Mouse (Mus musculus) stomach, postnatal 0 days (tissue): Measurements from ENCODE around the gene Gm45713. TPM values are rescaled to one million over a fixed set of nuclear protein-coding genes. Genes with fewer than 3 reads are reported as not detected.

ENCODE experiments used
- ATAC-seq: fragments of 200-750 bp; cut with Nextera tagmentation; 2 replicates; pipeline ENCODE4 v1.8.0; 2017; ENCODE audit not compliant: low FRiP score, low TSS enrichment
- DNase-seq: peaks from one replicate; pipeline ENCODE4 v3.0.0-alpha.2; 2016; ENCODE audit warnings: low spot score
- H3K27ac ChIP-seq: fragments of 300-500 bp; sonication (generic); replicated peaks from 2 replicates; pipeline ENCODE4 v1.5.1; 2014; ENCODE audit warnings: mild to moderate bottlenecking, control low read depth
- H3K27me3 ChIP-seq: fragments of 300-500 bp; sonication (generic); 2 replicates; pipeline ENCODE4 v1.6.1; 2014; ENCODE audit warnings: low read length; ENCODE audit not compliant: control insufficient read depth, insufficient read depth
- H3K36me3 ChIP-seq: fragments of 300-500 bp; sonication (generic); 2 replicates; pipeline ENCODE4 v1.6.1; 2014; ENCODE audit warnings: low read length, mixed read lengths; ENCODE audit not compliant: control insufficient read depth, insufficient read depth
- H3K4me1 ChIP-seq: fragments of 300-500 bp; sonication (generic); replicated peaks from 2 replicates; pipeline ENCODE4 v1.6.1; 2014; ENCODE audit warnings: antibody characterized with exemption; ENCODE audit not compliant: control insufficient read depth, insufficient read depth
- H3K4me2 ChIP-seq: fragments of 300-500 bp; sonication (generic); replicated peaks from 2 replicates; pipeline ENCODE4 v1.6.1; 2014; ENCODE audit warnings: low read depth, mild to moderate bottlenecking, control low read depth, moderate library complexity
- H3K4me3 ChIP-seq: fragments of 300-500 bp; sonication (generic); 2 replicates; pipeline ENCODE4 v1.5.1; 2014; ENCODE audit warnings: low read depth, low read length, control low read depth
- H3K9ac ChIP-seq: fragments of 300-500 bp; sonication (generic); 2 replicates; pipeline ENCODE4 v1.6.1; 2014; ENCODE audit warnings: mild to moderate bottlenecking, low read length, control low read depth, mixed read lengths
- H3K9me3 ChIP-seq: fragments of 300-500 bp; sonication (generic); 2 replicates; pipeline ENCODE4 v1.6.1; 2016; ENCODE audit warnings: low read length; ENCODE audit not compliant: control insufficient read depth
- CTCF ChIP-seq: IDR thresholded peaks from 2 replicates; pipeline ENCODE4 v1.5.1; 2016; ENCODE audit warnings: antibody characterized with exemption, low read depth, mild to moderate bottlenecking, moderate library complexity
- EP300 ChIP-seq: optimal IDR thresholded peaks from 2 replicates; pipeline ENCODE3; 2016; ENCODE audit warnings: antibody characterized with exemption
- WGBS: fragments of 180-500 bp; shearing (Covaris S2); extraction: QIAGEN DNeasy Blood & Tissue Kit; methylation state at CpG from one replicate; pipeline ENCODE4 v1.1.7; 2014; 5-methylcytosine and 5-hydroxymethylcytosine counted together
- microRNA counts: library from miRNA; unstranded; fragments of <30 nt; microRNA quantifications from one replicate; lab custom pipeline; 2015
- microRNA-seq: library from miRNA; unstranded; fragments of <30 nt; microRNA quantifications from one replicate; pipeline ENCODE4, GENCODE M21; 2016
- polyA plus RNA-seq: library from polyadenylated mRNA; unstranded; fragments of >200 nt; fragmentation: Nextera tagmentation; extraction: Ambion mirVana; gene quantifications from 2 replicates; pipeline ENCODE4 v1.2.1, GENCODE M21; 2015

The Gm45713 gene
- polyA plus RNA-seq, 1 experiment from 2014 or later: 1.1 TPM

GRCm38 (mm10) chr7:45081016-45081415 lies 55.0 kb downstream of the Gm45713 start:
- no peak overlapping the region for H3K27ac ChIP-seq
- ATAC-seq (no peak; the same call in 1 of the 2 replicates), DNase-seq (no peak)
- no peaks in the 10 kb centered on the region for H3K9me3 ChIP-seq
- H3K27me3 ChIP-seq: no peaks in the 10 kb centered on the region
- no peak overlapping the region for H3K4me3 ChIP-seq
- H3K9ac ChIP-seq: 0 out of 2 replicates have a peak overlapping the region, but pooled peaks have one; percentile 8
- 45% methylated on average over 5 of the region's 5 CpGs for WGBS
- TF ChIP-seq CTCF: no peak
- peaks cover 7% of the 10 kb centered on the region; the same call in 1 of the 2 replicates for H3K36me3 ChIP-seq
- no peaks in the 10 kb centered on the region for H3K4me1 ChIP-seq
- H3K4me2 ChIP-seq: no peak overlapping the region

GRCm38 (mm10) chr7:45079856-45080255 lies 56.2 kb downstream of the Gm45713 start:
- WGBS: under 1% methylated on average over 10 of the region's 10 CpGs
- peak; percentile 96 for TF ChIP-seq CTCF
- TF ChIP-seq EP300: no peak
- DNase-seq (peak; percentile 90), ATAC-seq (peak; percentile 33; the same call in 1 of the 2 replicates)
- Histone ChIP-seq H3K27ac (no peak overlapping the region), H3K9me3 (no peaks in the 10 kb centered on the region), H3K4me2 (no peak overlapping the region), H3K9ac (no peak overlapping the region), H3K4me1 (no peaks in the 10 kb centered on the region), H3K4me3 (no peak overlapping the region), H3K27me3 (no peaks in the 10 kb centered on the region), H3K36me3 (peaks cover 9% of the 10 kb centered on the region; the same call in 1 of the 2 replicates)

GRCm38 (mm10) chr7:45078513-45078912 lies 57.5 kb downstream of the Gm45713 start:
- no peaks in the 10 kb centered on the region for H3K4me1 ChIP-seq
- H3K9ac ChIP-seq: no peak overlapping the region
- no peak overlapping the region for H3K4me3 ChIP-seq
- H3K36me3 ChIP-seq: peaks cover 9% of the 10 kb centered on the region; the same call in 1 of the 2 replicates
- H3K27me3 ChIP-seq: no peaks in the 10 kb centered on the region
- H3K27ac ChIP-seq: no peak overlapping the region
- WGBS: 28% methylated on average over 9 of the region's 9 CpGs
- DNase-seq: peak; percentile 74
- H3K9me3 ChIP-seq: no peaks in the 10 kb centered on the region
- TF ChIP-seq EP300 (no peak), CTCF (peak; percentile 90)
- H3K4me2 ChIP-seq: no peak overlapping the region
- no peak for ATAC-seq

- Histone ChIP-seq H3K4me2 (no peak overlapping the region), H3K4me1 (no peaks in the 10 kb centered on the region), H3K27ac (no peak overlapping the region), H3K36me3 (peaks cover 9% of the 10 kb centered on the region; the same call in 1 of the 2 replicates), H3K27me3 (no peaks in the 10 kb centered on the region), H3K9me3 (no peaks in the 10 kb centered on the region), H3K9ac (no peak overlapping the region), H3K4me3 (no peak overlapping the region)
- 89% methylated on average over 2 of the region's 2 CpGs for WGBS
- ATAC-seq (no peak), DNase-seq (no peak)
- TF ChIP-seq EP300 (no peak), CTCF (no peak)
Observed at GRCm38 (mm10) chr7:45077829-45078228, 58.2 kb downstream of the Gm45713 start.

- H3K27me3 ChIP-seq: no peaks in the 10 kb centered on the region
- H3K4me1 ChIP-seq: no peaks in the 10 kb centered on the region
- no peak overlapping the region for H3K4me2 ChIP-seq
- no peak overlapping the region for H3K4me3 ChIP-seq
- peaks cover 9% of the 10 kb centered on the region; the same call in 1 of the 2 replicates for H3K36me3 ChIP-seq
- TF ChIP-seq CTCF (no peak), EP300 (no peak)
- 87% methylated on average over 14 of the region's 14 CpGs for WGBS
- H3K27ac ChIP-seq: no peak overlapping the region
- H3K9me3 ChIP-seq: no peaks in the 10 kb centered on the region
- no peak overlapping the region for H3K9ac ChIP-seq
- no peak for DNase-seq
- ATAC-seq: no peak
Observed at GRCm38 (mm10) chr7:45077322-45077721, 58.7 kb downstream of the Gm45713 start.

GRCm38 (mm10) chr7:45076501-45076900 lies 59.5 kb downstream of the Gm45713 start:
- no peak overlapping the region for H3K9ac ChIP-seq
- H3K4me2 ChIP-seq: no peak overlapping the region
- 90% methylated on average over 30 of the region's 30 CpGs for WGBS
- no peak for DNase-seq
- H3K36me3 ChIP-seq: peaks cover 9% of the 10 kb centered on the region; the same call in 1 of the 2 replicates
- ATAC-seq: no peak
- no peak overlapping the region for H3K27ac ChIP-seq
- no peaks in the 10 kb centered on the region for H3K9me3 ChIP-seq
- no peak overlapping the region for H3K4me3 ChIP-seq
- TF ChIP-seq EP300 (no peak), CTCF (no peak)
- no peaks in the 10 kb centered on the region for H3K4me1 ChIP-seq
- H3K27me3 ChIP-seq: no peaks in the 10 kb centered on the region

MicroRNAs encoded within 50 kb of the gene (microRNA counts, 519-probe panel; counts per million panel counts)
- 4,366 counts per million, percentile 41 among the panel's probes with 10 or more counts for microRNA mmu-miR-150 (lab: Ali Mortazavi, UCI)

Small RNA genes within 50 kb of the gene (microRNA-seq; reads per million reads assigned to microRNA genes)
- gene Mir150 (51.1 reads per million, percentile 36 among the genes with 10 or more reads in this experiment), gene Mir5121 (15.8 reads per million, percentile 23 among the genes with 10 or more reads in this experiment), gene Mir7055 (not detected)

Other genes starting within 250 kb of the Gm45713 start
- gene Med25, start 243.5 kb downstream of the Gm45713 start, polyA plus RNA-seq: 64.4 and 75.3 TPM in 2 replicates
- gene Fuz, start 240.2 kb downstream of the Gm45713 start, polyA plus RNA-seq: 13.1 and 15.6 TPM in 2 replicates
- gene Ap2a1, start 206.7 kb downstream of the Gm45713 start, polyA plus RNA-seq: 29.3 and 33.9 TPM in 2 replicates
- gene Tsks, start 193.0 kb downstream of the Gm45713 start, polyA plus RNA-seq: 0.08 TPM in 1 of 2 replicates, not detected in the other
- 5.6 and 7.3 TPM in 2 replicates for gene Cpt1c, start 161.4 kb downstream of the Gm45713 start, polyA plus RNA-seq
- gene Prmt1, start 149.7 kb downstream of the Gm45713 start, polyA plus RNA-seq: 181 and 185 TPM in 2 replicates
- 55.7 and 59.8 TPM in 2 replicates for gene Irf3, start 138.6 kb downstream of the Gm45713 start, polyA plus RNA-seq
- 23.0 and 23.4 TPM in 2 replicates for gene Bcl2l12, start 137.5 kb downstream of the Gm45713 start, polyA plus RNA-seq
- gene Scaf1, start 119.9 kb downstream of the Gm45713 start, polyA plus RNA-seq: 14.9 and 18.6 TPM in 2 replicates
- gene Rras, start 118.3 kb downstream of the Gm45713 start, polyA plus RNA-seq: 81.5 and 87.2 TPM in 2 replicates
- gene Prr12, start 83.3 kb downstream of the Gm45713 start, polyA plus RNA-seq: 3.4 and 3.8 TPM in 2 replicates
- gene Nosip, start 73.8 kb downstream of the Gm45713 start, polyA plus RNA-seq: 43.0 and 44.1 TPM in 2 replicates
- gene Prrg2, start 73.6 kb downstream of the Gm45713 start, polyA plus RNA-seq: 33.6 and 37.4 TPM in 2 replicates
- gene Rcn3, start 44.0 kb downstream of the Gm45713 start, polyA plus RNA-seq: 157 and 176 TPM in 2 replicates
- gene Fcgrt, start 32.4 kb downstream of the Gm45713 start, polyA plus RNA-seq: 76.1 and 76.9 TPM in 2 replicates
- gene Rps11, start 11.8 kb downstream of the Gm45713 start, polyA plus RNA-seq: 1,142 and 1,191 TPM in 2 replicates
- gene Rpl13a, start 7.5 kb downstream of the Gm45713 start, polyA plus RNA-seq: 1,442 and 1,485 TPM in 2 replicates
- 2.2 and 2.3 TPM in 2 replicates for gene Flt3l, start 201 bp upstream of the Gm45713 start, polyA plus RNA-seq
- 48.8 and 49.0 TPM in 2 replicates for gene Pih1d1, start 18.1 kb upstream of the Gm45713 start, polyA plus RNA-seq
- 24.6 and 25.6 TPM in 2 replicates for gene Aldh16a1, start 18.4 kb upstream of the Gm45713 start, polyA plus RNA-seq
- 0.07 TPM in 1 of 2 replicates, not detected in the other for gene Slc17a7, start 27.7 kb upstream of the Gm45713 start, polyA plus RNA-seq
- gene Gfy, start 43.3 kb upstream of the Gm45713 start, polyA plus RNA-seq: not detected in 2 replicates
- gene Pth2, start 44.8 kb upstream of the Gm45713 start, polyA plus RNA-seq: not detected in 2 replicates
- 0.07 and 0.13 TPM in 2 replicates for gene Ccdc155, start 68.7 kb upstream of the Gm45713 start, polyA plus RNA-seq
- gene Dkkl1, start 75.9 kb upstream of the Gm45713 start, polyA plus RNA-seq: 48.4 TPM in 2 replicates
- 26.8 and 29.5 TPM in 2 replicates for gene Tead2, start 79.5 kb upstream of the Gm45713 start, polyA plus RNA-seq
- 1.5 and 1.8 TPM in 2 replicates for gene Cd37, start 102.9 kb upstream of the Gm45713 start, polyA plus RNA-seq
- 0.07 and 0.18 TPM in 2 replicates for gene Slc6a16, start 104.9 kb upstream of the Gm45713 start, polyA plus RNA-seq
- not detected in 2 replicates for gene Slc6a21, start 141.3 kb upstream of the Gm45713 start, polyA plus RNA-seq
- 22.7 and 23.7 TPM in 2 replicates for gene Trpm4, start 197.5 kb upstream of the Gm45713 start, polyA plus RNA-seq
- gene Hrc, start 199.1 kb upstream of the Gm45713 start, polyA plus RNA-seq: 0.80 and 0.85 TPM in 2 replicates
- 6.0 and 7.1 TPM in 2 replicates for gene Ppfia3, start 230.8 kb upstream of the Gm45713 start, polyA plus RNA-seq
- 5.9 and 6.1 TPM in 2 replicates for gene Lin7b, start 234.4 kb upstream of the Gm45713 start, polyA plus RNA-seq